In genomic region chr3:75834827-75835226, GRCm38 (mm10) we compare ENCODE assay signal across 22 mouse cellular contexts.
DNase-seq lines count a peak whose midpoint lies in the region; ATAC-seq and TF ChIP-seq lines count a peak whose summit lies in the region.
"Had no signal": no experiment of that assay in that cellular context is flagged by ENCODE, and none has a peak within 500 bp of the region (broad histone marks: within the 10 kb centered on the region; RNA-seq: fewer than 3 reads in every experiment).

No protein-coding gene starts in this region.

- no peaks in the 10 kb centered on the region for H3K27me3 ChIP-seq in CH12.LX (replicated peaks)
- H3K27me3 ChIP-seq: embryonic facial prominence, embryonic 13.5 days; forebrain, embryonic 12.5 days; heart, embryonic 13.5 days; hindbrain, embryonic 12.5 days; hindbrain, embryonic 15.5 days had no signal

- peak overlapping the region; percentile 87; the same call in 1 of the 2 replicates for H3K27ac ChIP-seq in CH12.LX (ENCODE audit: insufficient read depth, low read depth)
- H3K27ac ChIP-seq: embryonic facial prominence, embryonic 10.5 days; embryonic facial prominence, embryonic 13.5 days; forebrain, embryonic 12.5 days; heart, adult 2 months; heart, embryonic 10.5 days; heart, embryonic 13.5 days; hindbrain, embryonic 12.5 days; hindbrain, embryonic 15.5 days had no signal

- TF ChIP-seq POLR2A in CH12.LX (IDR thresholded peaks at IDR 0.05; ENCODE audit: low read depth, low read length) = no peak

- H3K36me3 ChIP-seq in CH12.LX (replicated peaks in 1 of 2; ENCODE audit: control insufficient read depth in 1 of 2, insufficient read depth in 1 of 2, low read length in 1 of 2) = no peaks in the 10 kb centered on the region
- H3K36me3 ChIP-seq: embryonic facial prominence, embryonic 10.5 days; embryonic facial prominence, embryonic 13.5 days; forebrain, embryonic 12.5 days; heart, embryonic 10.5 days; heart, embryonic 13.5 days; hindbrain, embryonic 12.5 days; hindbrain, embryonic 15.5 days had no signal

- in situ Hi-C loops in CH12.LX (cut with MboI; ENCODE audit: low pct_ligation_motif_present, low pct_unique_long_range_greater_than_20kb, low sequenced_read_pairs) = loop anchor here (10.0 kb wide), 1 partner anchor 90 kb away; the partner anchor contains the start of gene Gm29133

- peak; percentile 15 for DNase-seq in CD4-positive, CD25-positive, alpha-beta regulatory T cell, adult 2 months (ENCODE audit: low read depth, low spot score)
- peak; percentile 48 for DNase-seq in CH12.LX (ENCODE audit: extremely low read depth)
- no peak for DNase-seq in heart, postnatal 4 days
- no peak for DNase-seq in retina, embryonic 14.5 days (ENCODE audit: low spot score)
- DNase-seq in left cerebral cortex, postnatal 14 days (ENCODE audit: low spot score in 2 of 2) = no peak
- DNase-seq: adrenal gland, postnatal 14 days; cerebellum, adult 11-12 months; cerebellum, adult 8-10 months; cerebellum, postnatal 10 days; cerebellum, postnatal 36 days; gastrocnemius, postnatal 10 days had no signal

- peaks cover 13 to 29% of the 10 kb centered on the region in 2 experiments for H3K4me1 ChIP-seq in CH12.LX (ENCODE audit: control insufficient read depth in 1 of 2, insufficient read depth in 2 of 2)
- H3K4me1 ChIP-seq: embryonic facial prominence, embryonic 10.5 days; forebrain, embryonic 12.5 days; heart, embryonic 10.5 days; heart, embryonic 13.5 days; hindbrain, embryonic 12.5 days; hindbrain, embryonic 15.5 days had no signal

- H3K4me2 ChIP-seq in CH12.LX (ENCODE audit: insufficient read depth, low read depth, poor library complexity, severe bottlenecking) = peak overlapping the region; percentile 74
- H3K4me2 ChIP-seq: embryonic facial prominence, embryonic 13.5 days; forebrain, embryonic 12.5 days; heart, embryonic 13.5 days; hindbrain, embryonic 12.5 days; hindbrain, embryonic 15.5 days had no signal

- TF ChIP-seq CTCF in CH12.LX (conservative IDR thresholded peaks at IDR 0.05 in 1 of 2, IDR thresholded peaks at IDR 0.05 in 1 of 2; ENCODE audit: low read depth in 2 of 2, low read length in 2 of 2) = no peak

- dilution Hi-C loops in CH12.LX (cut with MboI; ENCODE audit: extremely low pct_ligation_motif_present, extremely low pct_unique_long_range_greater_than_20kb, low sequenced_read_pairs) = no loop called here

- H3K9ac ChIP-seq in CH12.LX (ENCODE audit: insufficient read depth, low read depth) = no peak overlapping the region
- H3K9ac ChIP-seq: embryonic facial prominence, embryonic 13.5 days; forebrain, embryonic 12.5 days; heart, embryonic 13.5 days; hindbrain, embryonic 12.5 days; hindbrain, embryonic 15.5 days had no signal

- H3K9me3 ChIP-seq in CH12.LX (replicated peaks; ENCODE audit: low read length) = no peaks in the 10 kb centered on the region
- H3K9me3 ChIP-seq: embryonic facial prominence, embryonic 10.5 days; embryonic facial prominence, embryonic 13.5 days; forebrain, embryonic 12.5 days; heart, embryonic 10.5 days; heart, embryonic 13.5 days; hindbrain, embryonic 12.5 days; hindbrain, embryonic 15.5 days had no signal

- TF ChIP-seq EP300 in CH12.LX (IDR thresholded peaks at IDR 0.05; ENCODE audit: low read length) = peak; percentile 58; the same call in 1 of the 2 replicates

- TF ChIP-seq RAD21 in CH12.LX (IDR thresholded peaks at IDR 0.05; ENCODE audit: low read depth, low read length) = no peak

- intact Hi-C loops in left cerebral cortex, postnatal 14 days (cut with DNase I) = no loop called here

- H3K79me2 ChIP-seq in CH12.LX (replicated peaks; ENCODE audit: control insufficient read depth, extremely low read depth, insufficient read depth, poor library complexity, severe bottlenecking) = no peaks in the 10 kb centered on the region

- no peak overlapping the region for H3K4me3 ChIP-seq in CH12.LX (replicated peaks in 1 of 3; ENCODE audit: low read depth in 2 of 3, low read length in 2 of 3, poor library complexity in 1 of 3)
- H3K4me3 ChIP-seq: embryonic facial prominence, embryonic 10.5 days; embryonic facial prominence, embryonic 13.5 days; erythroblast, embryonic 14.5 days; forebrain, embryonic 12.5 days; heart, adult 2 months; heart, embryonic 10.5 days; heart, embryonic 13.5 days; hindbrain, embryonic 12.5 days; hindbrain, embryonic 15.5 days had no signal

- peak; percentile 89 for ATAC-seq in inflammation-experienced regulatory T-cells, adult 6 months
- ATAC-seq: forebrain, embryonic 16.5 days had no signal

TF ChIP-seq in CH12.LX, 34 proteins besides CTCF, POLR2A, EP300 and RAD21:
- TF ChIP-seq TCF12 (IDR thresholded peaks at IDR 0.05; ENCODE audit: low read depth, low read length) (peak; percentile 28; the same call in 1 of the 2 replicates), ZKSCAN1 (IDR thresholded peaks at IDR 0.05; ENCODE audit: borderline replicate concordance, low read depth, low read length) (no peak), BHLHE40 (IDR thresholded peaks at IDR 0.05; ENCODE audit: low read depth, low read length) (peak; percentile 36; the same call in 1 of the 2 replicates), MXI1 (IDR thresholded peaks at IDR 0.05; ENCODE audit: low read depth, low read length) (no peak), ZNF384 (IDR thresholded peaks at IDR 0.05; ENCODE audit: low read depth, low read length) (peak; percentile 95), IRF4 (IDR thresholded peaks at IDR 0.05; ENCODE audit: low read depth, low read length) (peak; percentile 70), JUN (IDR thresholded peaks at IDR 0.05; ENCODE audit: insufficient read depth, low read depth, low read length) (peak; percentile 35; the same call in 1 of the 2 replicates), ETS1 (conservative IDR thresholded peaks at IDR 0.05; ENCODE audit: low read depth, low read length) (peak; percentile 57)
TF ChIP-seq in CH12.LX: peak in this region for 6.

Comparison
In these comparisons a context has a peak if more than half of its experiments do, and no peak if none do; other contexts are left out.
1. DNase-seq: peak in CD4-positive, CD25-positive, alpha-beta regulatory T cell, adult 2 months (single experiment) and CH12.LX (single experiment); none in heart, postnatal 4 days (single experiment), retina, embryonic 14.5 days (single experiment) and left cerebral cortex, postnatal 14 days (0 of 2).